Comparison of ENCODE assay signal across 8 mouse cellular contexts in the genomic region with DNA sequence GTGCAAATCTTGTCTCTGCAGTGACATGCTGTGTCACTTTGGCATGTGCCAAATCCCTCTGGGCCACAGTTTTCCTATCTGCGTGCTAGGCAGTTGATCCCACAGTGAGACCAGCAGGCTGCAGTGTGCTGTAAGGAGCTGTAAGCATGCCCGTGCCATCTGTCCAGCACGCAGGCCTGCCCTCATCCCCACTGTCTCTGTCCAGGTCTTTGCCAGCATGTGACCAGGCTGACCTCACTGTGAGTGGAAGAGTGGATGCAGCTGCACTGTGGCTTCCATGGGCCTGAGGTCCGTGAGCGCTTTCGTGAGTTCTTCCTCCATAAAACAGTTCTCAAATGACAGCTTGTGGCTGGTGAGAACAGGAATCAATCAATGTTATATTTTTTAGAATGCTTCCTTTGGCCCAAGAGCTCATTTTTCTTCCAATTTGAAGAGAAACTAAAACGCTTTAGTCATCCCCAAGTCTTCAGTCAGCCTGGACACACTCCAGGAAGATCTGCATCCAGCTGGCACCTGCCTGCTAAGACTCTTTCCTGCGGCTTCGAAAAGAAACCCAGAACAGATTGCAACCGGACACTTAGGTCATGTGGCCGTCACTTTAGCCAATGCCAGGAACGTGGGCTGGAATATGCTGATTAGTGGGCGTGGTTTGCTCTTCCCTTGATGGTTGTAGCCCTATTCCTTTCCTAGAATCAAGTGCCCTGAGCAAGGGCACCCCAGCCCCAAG. TPM values are rescaled to one million over a fixed set of nuclear protein-coding genes. Genes with fewer than 3 reads are reported as not detected.
DNase-seq lines count a peak whose midpoint lies in the region; ATAC-seq and TF ChIP-seq lines count a peak whose summit lies in the region.

No protein-coding gene starts in this region.

- no peak overlapping the region for H3K27ac ChIP-seq in CH12.LX (ENCODE audit: insufficient read depth, low read depth)
- peak overlapping the region; percentile 57 for H3K27ac ChIP-seq in forebrain, embryonic 12.5 days
- 0 out of 4 replicates have a peak overlapping the region, but pooled peaks have one; percentile 1 to 2 for H3K27ac ChIP-seq in heart, embryonic 14.5 days (replicated peaks in 1 of 2; ENCODE audit: control insufficient read depth in 1 of 2, insufficient read depth in 1 of 2, low read depth in 2 of 2, low read length in 2 of 2)
- H3K27ac ChIP-seq in kidney, postnatal 0 days = peak overlapping the region; percentile 66

- peaks cover 2% of the 10 kb centered on the region for H3K9me3 ChIP-seq in CH12.LX (replicated peaks; ENCODE audit: low read length)
- H3K9me3 ChIP-seq in forebrain, embryonic 12.5 days = no peaks in the 10 kb centered on the region
- H3K9me3 ChIP-seq in heart, embryonic 14.5 days (ENCODE audit: control insufficient read depth, low read length) = no peaks in the 10 kb centered on the region
- no peaks in the 10 kb centered on the region for H3K9me3 ChIP-seq in kidney, postnatal 0 days (replicated peaks; ENCODE audit: low read length)

- H3K79me2 ChIP-seq in CH12.LX (replicated peaks; ENCODE audit: control insufficient read depth, extremely low read depth, insufficient read depth, poor library complexity, severe bottlenecking) = no peaks in the 10 kb centered on the region

- H3K9ac ChIP-seq in CH12.LX (ENCODE audit: insufficient read depth, low read depth) = no peak overlapping the region
- peak overlapping the region; percentile 7; the same call in 1 of the 2 replicates for H3K9ac ChIP-seq in forebrain, embryonic 12.5 days
- H3K9ac ChIP-seq in heart, embryonic 14.5 days (ENCODE audit: low read length) = no peak overlapping the region
- peak overlapping the region; percentile 25; the same call in 1 of the 2 replicates for H3K9ac ChIP-seq in kidney, postnatal 0 days (ENCODE audit: low read depth, low read length)

- TF ChIP-seq POLR2A in CH12.LX (IDR thresholded peaks at IDR 0.05; ENCODE audit: low read depth, low read length) = no peak

- in situ Hi-C loops in CH12.LX (cut with MboI; ENCODE audit: low pct_ligation_motif_present, low pct_unique_long_range_greater_than_20kb, low sequenced_read_pairs) = no loop called here

- DNase-seq in CH12.LX (ENCODE audit: extremely low read depth) = peak; percentile 35
- DNase-seq in c-Kit-positive CD71-positive TER-119-positive erythroid progenitor cells, embryonic 14.5 days (ENCODE audit: low spot score) = peak; percentile 4
- DNase-seq in kidney, postnatal 0 days (ENCODE audit: low spot score) = peak; percentile 98
- DNase-seq in liver = peak; percentile 45
- peak; percentile 72 for DNase-seq in neural tube, embryonic 10.5 days (ENCODE audit: extremely low spot score, low spot score)
- peak; percentile 78 to 81 for DNase-seq in urinary bladder, postnatal 4 days (ENCODE audit: low spot score in 2 of 2)

- no peaks in the 10 kb centered on the region for H3K36me3 ChIP-seq in CH12.LX (replicated peaks in 1 of 2; ENCODE audit: control insufficient read depth in 1 of 2, insufficient read depth in 1 of 2, low read length in 1 of 2)
- no peaks in the 10 kb centered on the region for H3K36me3 ChIP-seq in forebrain, embryonic 12.5 days (replicated peaks)
- no peaks in the 10 kb centered on the region for H3K36me3 ChIP-seq in heart, embryonic 14.5 days (ENCODE audit: control insufficient read depth, insufficient read depth, low read length)
- no peaks in the 10 kb centered on the region for H3K36me3 ChIP-seq in kidney, postnatal 0 days (ENCODE audit: insufficient read depth, low read length)

- TF ChIP-seq CTCF in CH12.LX (conservative IDR thresholded peaks at IDR 0.05 in 1 of 2, IDR thresholded peaks at IDR 0.05 in 1 of 2; ENCODE audit: low read depth in 2 of 2, low read length in 2 of 2) = no peak
- TF ChIP-seq CTCF in kidney, postnatal 0 days (IDR thresholded peaks at IDR 0.05; ENCODE audit: low read depth) = peak; percentile 10; the same call in 1 of the 2 replicates

- H3K4me2 ChIP-seq in CH12.LX (ENCODE audit: insufficient read depth, low read depth, poor library complexity, severe bottlenecking) = no peak overlapping the region
- peak overlapping the region; percentile 29 for H3K4me2 ChIP-seq in forebrain, embryonic 12.5 days
- peak overlapping the region; percentile 52 for H3K4me2 ChIP-seq in heart, embryonic 14.5 days (ENCODE audit: low read length)
- H3K4me2 ChIP-seq in kidney, postnatal 0 days (ENCODE audit: low read length) = peak overlapping the region; percentile 41

- dilution Hi-C loops in CH12.LX (cut with MboI; ENCODE audit: extremely low pct_ligation_motif_present, extremely low pct_unique_long_range_greater_than_20kb, low sequenced_read_pairs) = no loop called here

- 14% methylated on average over 13 of the region's 13 CpGs for WGBS in forebrain, embryonic 12.5 days
- WGBS in heart, embryonic 14.5 days = 16% methylated on average over 13 of the region's 13 CpGs
- WGBS in kidney, postnatal 0 days = 9% methylated on average over 13 of the region's 13 CpGs

- peak; percentile 86 for ATAC-seq in forebrain, embryonic 12.5 days (ENCODE audit: low FRiP score)
- peak; percentile 85 for ATAC-seq in heart, embryonic 14.5 days (ENCODE audit: insufficient number of reproducible peaks, insufficient read depth, low FRiP score, low read depth)
- ATAC-seq in kidney, postnatal 0 days (replicated peaks; ENCODE audit: low FRiP score, low read depth) = peak; percentile 90

- no peak overlapping the region for H3K4me3 ChIP-seq in CH12.LX (replicated peaks in 1 of 3; ENCODE audit: low read depth in 2 of 3, low read length in 2 of 3, poor library complexity in 1 of 3)
- no peak overlapping the region for H3K4me3 ChIP-seq in forebrain, embryonic 12.5 days (replicated peaks)
- peak overlapping the region; percentile 1 to 17; a peak in 1 of 4 replicates for H3K4me3 ChIP-seq in heart, embryonic 14.5 days (ENCODE audit: control insufficient read depth in 1 of 2, insufficient read depth in 1 of 2, low read depth in 1 of 2, low read length in 2 of 2)
- 0 out of 2 replicates have a peak overlapping the region, but pooled peaks have one; percentile 7 for H3K4me3 ChIP-seq in kidney, postnatal 0 days (replicated peaks; ENCODE audit: low read depth, low read length)

- H3K27me3 ChIP-seq in CH12.LX (replicated peaks) = peaks cover 40% of the 10 kb centered on the region
- 0 out of 2 replicates have a peak, but pooled peaks cover 9% of the 10 kb centered on the region for H3K27me3 ChIP-seq in forebrain, embryonic 12.5 days
- H3K27me3 ChIP-seq in heart, embryonic 14.5 days (ENCODE audit: control insufficient read depth, insufficient read depth, low read length) = no peaks in the 10 kb centered on the region
- H3K27me3 ChIP-seq in kidney, postnatal 0 days (ENCODE audit: insufficient read depth, low read length) = no peaks in the 10 kb centered on the region

- TF ChIP-seq RAD21 in CH12.LX (IDR thresholded peaks at IDR 0.05; ENCODE audit: low read depth, low read length) = no peak

- no peak for TF ChIP-seq EP300 in CH12.LX (IDR thresholded peaks at IDR 0.05; ENCODE audit: low read length)

- no peaks in the 10 kb centered on the region; a peak in 1 of 4 replicates for H3K4me1 ChIP-seq in CH12.LX (ENCODE audit: control insufficient read depth in 1 of 2, insufficient read depth in 2 of 2)
- H3K4me1 ChIP-seq in forebrain, embryonic 12.5 days = peaks cover 36% of the 10 kb centered on the region
- peaks cover 5 to 8% of the 10 kb centered on the region in 2 experiments for H3K4me1 ChIP-seq in heart, embryonic 14.5 days (ENCODE audit: control insufficient read depth in 2 of 2, insufficient read depth in 2 of 2, low read length in 2 of 2)
- peaks cover 13% of the 10 kb centered on the region for H3K4me1 ChIP-seq in kidney, postnatal 0 days (replicated peaks; ENCODE audit: insufficient read depth, low read length)

TF ChIP-seq in CH12.LX, 34 proteins besides CTCF, POLR2A, EP300 and RAD21:
- TF ChIP-seq SIN3A (IDR thresholded peaks at IDR 0.05; ENCODE audit: low read length) (no peak), MYC (IDR thresholded peaks at IDR 0.05; ENCODE audit: low read depth, low read length) (no peak), CHD2 (IDR thresholded peaks at IDR 0.05; ENCODE audit: low read length) (no peak), JUN (IDR thresholded peaks at IDR 0.05; ENCODE audit: insufficient read depth, low read depth, low read length) (no peak), IRF4 (IDR thresholded peaks at IDR 0.05; ENCODE audit: low read depth, low read length) (no peak), ZKSCAN1 (IDR thresholded peaks at IDR 0.05; ENCODE audit: borderline replicate concordance, low read depth, low read length) (no peak), UBTF (IDR thresholded peaks at IDR 0.05; ENCODE audit: low read depth, low read length) (no peak), NRF1 (IDR thresholded peaks at IDR 0.05; ENCODE audit: low read depth, low read length) (no peak), GABPA (IDR thresholded peaks at IDR 0.05; ENCODE audit: insufficient replicate concordance, low read depth, low read length) (no peak), MAX (IDR thresholded peaks at IDR 0.05; ENCODE audit: low read length) (peak; percentile 18; the same call in 1 of the 2 replicates), USF2 (conservative IDR thresholded peaks at IDR 0.05; ENCODE audit: low read depth, low read length) (no peak), MEF2A (IDR thresholded peaks at IDR 0.05; ENCODE audit: borderline replicate concordance, low read depth, low read length) (no peak), MXI1 (IDR thresholded peaks at IDR 0.05; ENCODE audit: low read depth, low read length) (no peak), USF1 (IDR thresholded peaks at IDR 0.05; ENCODE audit: low read depth, low read length) (peak; percentile 24; the same call in 1 of the 2 replicates)

RNA-seq across cellular contexts. Expression of gene Sfswap, which starts 46.1 kb away (rescaled TPM):
- total RNA-seq in CH12.LX (2012; rRNA removed) = 36.0 and 39.2 TPM in 2 replicates
- 24.2 and 24.9 TPM in 2 replicates for total RNA-seq in CH12.LX (2014; rRNA removed)
- polyA plus RNA-seq in CH12.LX (2012; ENCODE audit: insufficient read length, low read depth) = 70.4 and 70.5 TPM in 2 replicates
- polyA plus RNA-seq in forebrain, embryonic 12.5 days (2016; fragmentation: Nextera tagmentation; extraction: Ambion mirVana) = 62.8 and 65.6 TPM in 2 replicates
- 28.5 and 33.1 TPM in 2 replicates for polyA plus RNA-seq in heart, embryonic 14.5 days (2014; fragmentation: Nextera tagmentation; extraction: Ambion mirVana)
- 35.4 and 36.7 TPM in 2 replicates for polyA plus RNA-seq in kidney, postnatal 0 days (2015; fragmentation: Nextera tagmentation; extraction: Ambion mirVana)

Comparison
In these comparisons a context has a peak if more than half of its experiments do, and no peak if none do; other contexts are left out.
1. DNase-seq: peak in every context shown above with its lines; median percentile 98 in kidney, postnatal 0 days; 80 in urinary bladder, postnatal 4 days; 72 in neural tube, embryonic 10.5 days; 45 in liver; 35 in CH12.LX; 4 in c-Kit-positive CD71-positive TER-119-positive erythroid progenitor cells, embryonic 14.5 days.
2. H3K4me3 ChIP-seq: peak in heart, embryonic 14.5 days (2 of 2) and kidney, postnatal 0 days (single experiment); none in CH12.LX (0 of 3) and forebrain, embryonic 12.5 days (single experiment).
3. H3K9ac ChIP-seq: peak in forebrain, embryonic 12.5 days (single experiment) and kidney, postnatal 0 days (single experiment); none in CH12.LX (single experiment) and heart, embryonic 14.5 days (single experiment).
4. Peak in every context shown above with its lines, with median percentiles within 50 percentile points of each other: ATAC-seq.